Mouse (Mus musculus) midbrain, embryonic 15.5 days (tissue): ENCODE measurements around the gene Prss8. TPM values are rescaled to one million over a fixed set of nuclear protein-coding genes. Genes with fewer than 3 reads are reported as not detected.

ENCODE experiments used
- ATAC-seq: fragments of 200-750 bp; cut with Nextera tagmentation; replicated peaks from 2 replicates; pipeline ENCODE4 v1.8.0; 2017; ENCODE audit warnings: moderate TSS enrichment
- H3K27ac ChIP-seq: fragments of 300-500 bp; sonication (generic); 2 replicates; pipeline ENCODE4 v1.5.1; 2015; ENCODE audit warnings: mild to moderate bottlenecking, inconsistent platforms
- H3K27me3 ChIP-seq: fragments of 300-500 bp; sonication (generic); replicated peaks from 2 replicates; pipeline ENCODE4 v1.6.1; 2015; ENCODE audit warnings: inconsistent platforms
- H3K36me3 ChIP-seq: fragments of 300-500 bp; sonication (generic); replicated peaks from 2 replicates; pipeline ENCODE4 v1.6.1; 2015; ENCODE audit warnings: inconsistent platforms
- H3K4me1 ChIP-seq: fragments of 300-500 bp; sonication (generic); 2 replicates; pipeline ENCODE4 v1.6.1; 2015; ENCODE audit warnings: inconsistent platforms
- H3K4me2 ChIP-seq: fragments of 300-500 bp; sonication (generic); 2 replicates; pipeline ENCODE4 v1.6.1; 2015; ENCODE audit warnings: inconsistent platforms, mild to moderate bottlenecking, moderate library complexity
- H3K4me3 ChIP-seq: fragments of 300-500 bp; sonication (generic); 2 replicates; pipeline ENCODE4 v1.5.1; 2015; ENCODE audit warnings: mild to moderate bottlenecking, inconsistent platforms
- H3K9ac ChIP-seq: fragments of 300-500 bp; sonication (generic); 2 replicates; pipeline ENCODE4 v1.6.1; 2015; ENCODE audit warnings: mild to moderate bottlenecking, inconsistent platforms
- H3K9me3 ChIP-seq: fragments of 300-500 bp; sonication (generic); 2 replicates; pipeline ENCODE4 v1.6.1; 2016; ENCODE audit warnings: inconsistent platforms
- WGBS: fragments of 180-500 bp; shearing (Covaris S2); methylation state at CpG from one replicate; pipeline ENCODE4 v1.1.7; 2015; ENCODE audit warnings: mixed read lengths; 5-methylcytosine and 5-hydroxymethylcytosine counted together
- polyA plus RNA-seq: library from polyadenylated mRNA; unstranded; fragments of >200 nt; fragmentation: Nextera tagmentation; extraction: Ambion mirVana; gene quantifications from 2 replicates; pipeline ENCODE4 v1.2.1, GENCODE M21; 2015

The Prss8 gene
- polyA plus RNA-seq, 1 experiment from 2014 or later: 0.35 TPM

- H3K4me2 ChIP-seq: no peak overlapping the region
- H3K9me3 ChIP-seq: no peaks in the 10 kb centered on the region
- H3K4me3 ChIP-seq: no peak overlapping the region
- no peak overlapping the region for H3K27ac ChIP-seq
- H3K4me1 ChIP-seq: peaks cover 25% of the 10 kb centered on the region
- ATAC-seq: no peak
- 93% methylated on average over 6 of the region's 6 CpGs for WGBS
- peaks cover 60% of the 10 kb centered on the region for H3K36me3 ChIP-seq
- H3K27me3 ChIP-seq: no peaks in the 10 kb centered on the region
- H3K9ac ChIP-seq: no peak overlapping the region; the same call in 1 of the 2 replicates
Observed at GRCm38 (mm10) chr7:127886551-127886950, 43.4 kb downstream of the Prss8 start.

- Histone ChIP-seq H3K9ac (no peak overlapping the region), H3K4me3 (no peak overlapping the region), H3K27me3 (no peaks in the 10 kb centered on the region), H3K4me1 (peaks cover 25% of the 10 kb centered on the region), H3K9me3 (no peaks in the 10 kb centered on the region), H3K4me2 (no peak overlapping the region), H3K27ac (no peak overlapping the region), H3K36me3 (peaks cover 66% of the 10 kb centered on the region)
- 74% methylated on average over 6 of the region's 6 CpGs for WGBS
- no peak for ATAC-seq
Observed at GRCm38 (mm10) chr7:127885951-127886350, 44.0 kb downstream of the Prss8 start.

GRCm38 (mm10) chr7:127880431-127880830 lies 49.5 kb downstream of the Prss8 start:
- peaks cover 37% of the 10 kb centered on the region for H3K4me1 ChIP-seq
- no peak overlapping the region for H3K4me3 ChIP-seq
- 88% methylated on average over 12 of the region's 12 CpGs for WGBS
- no peaks in the 10 kb centered on the region for H3K9me3 ChIP-seq
- peaks cover 53% of the 10 kb centered on the region for H3K36me3 ChIP-seq
- H3K4me2 ChIP-seq: no peak overlapping the region
- no peak for ATAC-seq
- H3K27ac ChIP-seq: no peak overlapping the region
- no peak overlapping the region for H3K9ac ChIP-seq
- no peaks in the 10 kb centered on the region for H3K27me3 ChIP-seq

GRCm38 (mm10) chr7:127879301-127879700 lies 50.6 kb downstream of the Prss8 start:
- Histone ChIP-seq H3K36me3 (peaks cover 44% of the 10 kb centered on the region), H3K9me3 (no peaks in the 10 kb centered on the region), H3K27me3 (no peaks in the 10 kb centered on the region), H3K4me1 (peaks cover 32% of the 10 kb centered on the region), H3K4me3 (no peak overlapping the region), H3K4me2 (no peak overlapping the region), H3K9ac (no peak overlapping the region), H3K27ac (no peak overlapping the region)
- 95% methylated on average over 9 of the region's 9 CpGs for WGBS
- no peak for ATAC-seq

GRCm38 (mm10) chr7:127876467-127877348 lies 53.2 kb downstream of the Prss8 start, which contains the start of gene Zfp668:
TSS of gene Zfp668 (minus strand) at chr7:127876828.
- Histone ChIP-seq H3K27me3 (no peaks in the 10 kb centered on the region), H3K4me1 (peaks cover 39% of the 10 kb centered on the region), H3K9me3 (no peaks in the 10 kb centered on the region), H3K9ac (peak within 1 kb of the TSS; percentile 84), H3K4me2 (peak within 1 kb of the TSS; percentile 83), H3K27ac (peak within 1 kb of the TSS; percentile 99), H3K36me3 (peaks cover 27% of the 10 kb centered on the region), H3K4me3 (peak within 1 kb of the TSS; percentile 81)
- WGBS: under 1% methylated on average over 60 of the region's 60 CpGs
- peak; percentile 69 for ATAC-seq

- Histone ChIP-seq H3K9ac (peak within 1 kb of the TSS; percentile 84), H3K27me3 (no peaks in the 10 kb centered on the region), H3K4me1 (peaks cover 39% of the 10 kb centered on the region), H3K36me3 (peaks cover 22% of the 10 kb centered on the region), H3K4me2 (peak within 1 kb of the TSS; percentile 83), H3K4me3 (peak within 1 kb of the TSS; percentile 81), H3K27ac (peak within 1 kb of the TSS; percentile 99), H3K9me3 (no peaks in the 10 kb centered on the region)
- WGBS: under 1% methylated on average over 41 of the region's 41 CpGs
- ATAC-seq: peak; percentile 93
Observed at GRCm38 (mm10) chr7:127876041-127876466, 53.9 kb downstream of the Prss8 start, which contains the start of gene Zfp646. TSS of gene Zfp646 (plus strand) at chr7:127876221.

Other genes with a start within 250 kb of the Prss8 start
- 52.9 and 59.2 TPM in 2 replicates for gene Bcl7c, start 221.2 kb downstream of the Prss8 start, polyA plus RNA-seq
- gene Ctf1, start 217.4 kb downstream of the Prss8 start, polyA plus RNA-seq: 3.7 and 3.8 TPM in 2 replicates
- 0.12 and 0.15 TPM in 2 replicates for gene Ctf2, start 197.9 kb downstream of the Prss8 start, polyA plus RNA-seq
- gene Fbxl19, start 185.6 kb downstream of the Prss8 start, polyA plus RNA-seq: 10.8 and 12.1 TPM in 2 replicates
- 8.1 and 9.8 TPM in 2 replicates for gene Orai3, start 160.3 kb downstream of the Prss8 start, polyA plus RNA-seq
- 21.5 and 21.6 TPM in 2 replicates for gene Setd1a, start 153.4 kb downstream of the Prss8 start, polyA plus RNA-seq
- gene Gm49388, start 144.5 kb downstream of the Prss8 start, polyA plus RNA-seq: not detected in 2 replicates
- 8.9 and 10.2 TPM in 2 replicates for gene Hsd3b7, start 129.5 kb downstream of the Prss8 start, polyA plus RNA-seq
- 19.5 and 21.8 TPM in 2 replicates for gene Stx4a, start 105.8 kb downstream of the Prss8 start, polyA plus RNA-seq
- gene Stx1b, start 105.6 kb downstream of the Prss8 start, polyA plus RNA-seq: 70.0 and 72.9 TPM in 2 replicates
- gene Zfp646, start 53.9 kb downstream of the Prss8 start, polyA plus RNA-seq: 10.6 and 11.4 TPM in 2 replicates
- gene Zfp668, start 53.3 kb downstream of the Prss8 start, polyA plus RNA-seq: 46.8 and 48.1 TPM in 2 replicates
- gene Prss53, start 39.1 kb downstream of the Prss8 start, polyA plus RNA-seq: 1.2 and 1.3 TPM in 2 replicates
- not detected in 2 replicates for gene Gm21974, start 34.6 kb downstream of the Prss8 start, polyA plus RNA-seq
- gene Vkorc1, start 34.5 kb downstream of the Prss8 start, polyA plus RNA-seq: 52.9 and 58.8 TPM in 2 replicates
- gene Bckdk, start 26.0 kb downstream of the Prss8 start, polyA plus RNA-seq: 61.3 and 66.6 TPM in 2 replicates
- 50.7 and 53.1 TPM in 2 replicates for gene Kat8, start 17.6 kb downstream of the Prss8 start, polyA plus RNA-seq
- gene Prss36, start 16.6 kb upstream of the Prss8 start, polyA plus RNA-seq: 10.4 and 15.5 TPM in 2 replicates
- gene Fus, start 37.4 kb upstream of the Prss8 start, polyA plus RNA-seq: 380 and 381 TPM in 2 replicates
- 6.5 and 7.9 TPM in 2 replicates for gene Pycard, start 63.8 kb upstream of the Prss8 start, polyA plus RNA-seq
- 0.10 TPM in 1 of 2 replicates, not detected in the other for gene Trim72, start 73.8 kb upstream of the Prss8 start, polyA plus RNA-seq
- 1.3 and 1.4 TPM in 2 replicates for gene Itgam, start 132.5 kb upstream of the Prss8 start, polyA plus RNA-seq
- not detected in 2 replicates for gene Gm49368, start 132.6 kb upstream of the Prss8 start, polyA plus RNA-seq
- gene Itgax, start 199.4 kb upstream of the Prss8 start, polyA plus RNA-seq: 0.04 and 0.08 TPM in 2 replicates
- not detected in 2 replicates for gene Itgad, start 224.3 kb upstream of the Prss8 start, polyA plus RNA-seq